Mouse (Mus musculus) cortical plate, adult 2 months (tissue): ENCODE results near the gene Kpna7.

Source experiments
- CTCF ChIP-seq: fragments of 200-500 bp; IDR thresholded peaks from 2 replicates; pipeline ENCODE4 v1.5.1; 2011; ENCODE audit warnings: mild to moderate bottlenecking, control low read depth, low read length; ENCODE audit not compliant: insufficient read depth; ENCODE audit errors: extremely low read depth
- POLR2A ChIP-seq: fragments of 200-500 bp; IDR thresholded peaks from 2 replicates; pipeline ENCODE4 v1.6.1; 2011; ENCODE audit warnings: mild to moderate bottlenecking, low read length, control low read depth; ENCODE audit not compliant: insufficient read depth; ENCODE audit errors: extremely low read depth

GRCm38 (mm10) chr5:144965639-144966351 is 118.0 kb downstream of the Kpna7 start, which contains the start of gene Smurf1:
- TF ChIP-seq CTCF = no peak
- TF ChIP-seq POLR2A = peak; percentile 51; the same call in 1 of the 2 replicates
